Mouse (Mus musculus) forebrain, postnatal 0 days (tissue): ENCODE results near the gene Slc26a8. TPM values are rescaled to one million over a fixed set of nuclear protein-coding genes. Genes with fewer than 3 reads are reported as not detected.

Source experiments
- ATAC-seq: fragments of 200-750 bp; cut with Nextera tagmentation; 2 replicates; pipeline ENCODE4 v1.8.0; 2017; ENCODE audit warnings: mild to moderate bottlenecking, moderate library complexity
- DNase-seq: peaks from one replicate; pipeline ENCODE4 v3.0.0-alpha.2; 2015
- H3K27ac ChIP-seq: fragments of 300-500 bp; sonication (generic); 2 replicates; pipeline ENCODE4 v1.5.1; 2014; ENCODE audit warnings: low read depth, mild to moderate bottlenecking, antibody characterized with exemption, low read length, moderate library complexity, mixed read lengths
- H3K27me3 ChIP-seq: fragments of 300-500 bp; sonication (generic); 2 replicates; pipeline ENCODE4 v1.6.1; 2014; ENCODE audit warnings: mild to moderate bottlenecking, low read length, mixed read lengths; ENCODE audit not compliant: insufficient read depth
- H3K36me3 ChIP-seq: fragments of 300-500 bp; sonication (generic); 2 replicates; pipeline ENCODE4 v1.6.1; 2014; ENCODE audit warnings: mild to moderate bottlenecking, moderate library complexity; ENCODE audit not compliant: insufficient read depth
- H3K4me1 ChIP-seq: fragments of 300-500 bp; sonication (generic); 2 replicates; pipeline ENCODE4 v1.6.1; 2014; ENCODE audit warnings: antibody characterized with exemption; ENCODE audit not compliant: insufficient read depth
- H3K4me2 ChIP-seq: fragments of 300-500 bp; sonication (generic); 2 replicates; pipeline ENCODE4 v1.6.1; 2014; ENCODE audit warnings: low read depth, mild to moderate bottlenecking, moderate library complexity
- H3K4me3 ChIP-seq: fragments of 300-500 bp; sonication (generic); 2 replicates; pipeline ENCODE4 v1.5.1; 2014; ENCODE audit warnings: low read depth, low read length, mixed read lengths
- H3K9ac ChIP-seq: fragments of 300-500 bp; sonication (generic); 2 replicates; pipeline ENCODE4 v1.6.1; 2014; ENCODE audit warnings: mild to moderate bottlenecking
- H3K9me3 ChIP-seq: fragments of 300-500 bp; sonication (generic); 2 replicates; pipeline ENCODE4 v1.6.1; 2016; ENCODE audit warnings: low read length
- CTCF ChIP-seq: sonication (generic); IDR thresholded peaks from 2 replicates; pipeline ENCODE4 v1.5.1; 2016; ENCODE audit warnings: antibody characterized with exemption, control low read depth, low read depth
- WGBS: fragments of 180-500 bp; shearing (Covaris S2); extraction: QIAGEN DNeasy Blood & Tissue Kit; methylation state at CpG from one replicate; pipeline ENCODE4 v1.1.7; 2014; 5-methylcytosine and 5-hydroxymethylcytosine counted together
- polyA plus RNA-seq: library from polyadenylated mRNA; unstranded; fragments of >200 nt; fragmentation: Nextera tagmentation; extraction: Ambion mirVana; gene quantifications from 2 replicates; pipeline ENCODE4 v1.2.1, GENCODE M21; 2015
- total RNA-seq: library from RNA; depleted of rRNA; stranded (reverse); fragments of >200 nt; gene quantifications from 2 replicates; pipeline ENCODE4 v1.2.3, GENCODE M21; 2014

The Slc26a8 gene
- total and polyA plus RNA-seq, 2 experiments from 2014 or later: 1.8 to 2.0 TPM

- peaks cover 26% of the 10 kb centered on the region for H3K4me1 ChIP-seq
- peak overlapping the region; percentile 92 for H3K4me3 ChIP-seq
- ATAC-seq (no peak), DNase-seq (peak; percentile 58)
- no peaks in the 10 kb centered on the region for H3K9me3 ChIP-seq
- peak overlapping the region; percentile 92 for H3K9ac ChIP-seq
- H3K36me3 ChIP-seq: 0 out of 2 replicates have a peak, but pooled peaks cover 3% of the 10 kb centered on the region
- under 1% methylated on average over 18 of the region's 18 CpGs for WGBS
- H3K4me2 ChIP-seq: peak overlapping the region; percentile 80
- TF ChIP-seq CTCF: no peak
- H3K27me3 ChIP-seq: no peaks in the 10 kb centered on the region
- H3K27ac ChIP-seq: peak overlapping the region; percentile 98
These were observed 2.3 kb upstream of the Slc26a8 start for GRCm38 (mm10) chr17:28692341-28692710.

- DNase-seq (peak; percentile 52), ATAC-seq (peak; percentile 39)
- 5% methylated on average over 45 of the region's 53 CpGs for WGBS
These were observed 1.8 kb upstream of the Slc26a8 start for GRCm38 (mm10) chr17:28691687-28692340.

DNA sequence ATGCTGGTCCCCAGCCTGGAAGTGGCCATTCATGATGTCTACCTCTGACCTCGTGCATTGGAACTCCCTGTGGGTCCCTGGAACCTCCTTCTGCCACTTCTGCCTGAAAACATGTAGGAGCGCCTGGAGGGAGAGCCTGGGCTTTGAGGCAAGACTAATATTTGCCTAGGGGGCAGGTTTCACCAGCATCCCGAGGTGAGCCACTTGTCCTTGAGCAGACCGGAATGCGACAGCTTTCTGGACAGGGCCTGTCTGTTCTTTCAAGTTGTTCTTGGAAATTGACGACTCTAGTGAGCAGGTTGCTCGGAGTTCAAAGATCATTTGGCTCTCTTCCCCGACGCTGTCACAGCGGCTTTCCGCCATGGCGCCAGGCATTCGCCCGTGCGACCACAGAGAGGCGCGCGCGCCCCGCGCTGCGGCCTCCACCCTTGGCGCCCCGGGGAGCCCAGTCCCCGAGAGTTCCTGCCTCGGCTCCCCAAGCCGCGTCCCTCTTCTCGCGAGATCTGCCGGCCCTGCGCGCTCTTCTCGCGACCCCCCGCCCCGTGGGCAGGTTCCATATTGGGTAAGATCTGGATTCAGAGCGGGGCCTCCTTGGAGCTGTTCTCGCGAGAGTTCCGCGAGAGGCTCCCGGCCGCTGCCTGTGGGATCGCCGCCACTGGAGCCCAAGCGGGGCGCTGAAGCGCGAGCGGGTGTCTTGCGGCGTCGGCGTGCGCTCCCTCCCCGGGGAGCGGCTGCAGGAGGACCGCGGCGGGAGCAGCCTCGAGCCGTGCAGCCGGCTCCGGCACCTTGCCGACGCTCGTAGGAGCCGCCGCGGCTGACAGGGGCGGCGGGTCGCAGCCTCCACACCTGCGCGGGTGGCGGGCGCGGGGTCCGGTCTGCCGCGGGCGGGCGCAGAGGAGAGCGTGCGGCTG is 998 bp upstream of the Slc26a8 start, which contains the start of gene Mapk14:
Gene Mapk14, plus strand, starts transcription at position 554 of the 911 bp plus-strand sequence.
- peak; percentile 100 for DNase-seq
- Histone ChIP-seq H3K4me1 (peaks cover 16% of the 10 kb centered on the region), H3K9ac (peak within 1 kb of the TSS; percentile 92), H3K4me2 (peak within 1 kb of the TSS; percentile 87), H3K27ac (peak within 1 kb of the TSS; percentile 98), H3K36me3 (0 out of 2 replicates have a peak, but pooled peaks cover 3% of the 10 kb centered on the region), H3K27me3 (no peaks in the 10 kb centered on the region), H3K4me3 (peak within 1 kb of the TSS; percentile 92), H3K9me3 (no peaks in the 10 kb centered on the region)
- peak; percentile 97 for ATAC-seq
- WGBS: under 1% methylated on average over 67 of the region's 86 CpGs
- peak; percentile 74 for TF ChIP-seq CTCF

More at GRCm38 (mm10) chr17:28691687-28692340, 1.8 kb upstream of the Slc26a8 start:
- Histone ChIP-seq H3K9ac (peak overlapping the region; percentile 92), H3K27me3 (no peaks in the 10 kb centered on the region), H3K4me1 (peaks cover 21% of the 10 kb centered on the region), H3K27ac (peak overlapping the region; percentile 98), H3K4me2 (peak overlapping the region; percentile 80), H3K36me3 (0 out of 2 replicates have a peak, but pooled peaks cover 3% of the 10 kb centered on the region), H3K9me3 (no peaks in the 10 kb centered on the region), H3K4me3 (peak overlapping the region; percentile 92)
- no peak; the same call in 1 of the 2 replicates for TF ChIP-seq CTCF

- WGBS: 58% methylated on average over 4 of the region's 4 CpGs
- TF ChIP-seq CTCF: no peak
- H3K27ac ChIP-seq: no peak overlapping the region
These were observed 2.7 kb downstream of the Slc26a8 start for GRCm38 (mm10) chr17:28687354-28687753.

GRCm38 (mm10) chr17:28684631-28685030 is 5.4 kb downstream of the Slc26a8 start:
- no peak overlapping the region for H3K4me3 ChIP-seq
- 0 out of 2 replicates have a peak, but pooled peaks cover 4% of the 10 kb centered on the region for H3K4me1 ChIP-seq
- no peak overlapping the region for H3K27ac ChIP-seq
- no peaks in the 10 kb centered on the region for H3K36me3 ChIP-seq
- no peaks in the 10 kb centered on the region for H3K27me3 ChIP-seq
- TF ChIP-seq CTCF: no peak
- 35% methylated on average over 19 of the region's 19 CpGs for WGBS
- H3K9me3 ChIP-seq: no peaks in the 10 kb centered on the region
- ATAC-seq (no peak), DNase-seq (no peak)
- H3K4me2 ChIP-seq: no peak overlapping the region
- H3K9ac ChIP-seq: no peak overlapping the region

More at GRCm38 (mm10) chr17:28687354-28687753, 2.7 kb downstream of the Slc26a8 start:
- Histone ChIP-seq H3K4me1 (0 out of 2 replicates have a peak, but pooled peaks cover 4% of the 10 kb centered on the region), H3K9ac (no peak overlapping the region), H3K4me2 (no peak overlapping the region), H3K9me3 (no peaks in the 10 kb centered on the region), H3K27me3 (no peaks in the 10 kb centered on the region), H3K36me3 (no peaks in the 10 kb centered on the region), H3K4me3 (no peak overlapping the region)
- DNase-seq (no peak), ATAC-seq (no peak)

GRCm38 (mm10) chr17:28683601-28684000 is 6.4 kb downstream of the Slc26a8 start:
- 9% methylated on average over 1 of the region's 1 CpGs for WGBS
- no peak for TF ChIP-seq CTCF
- H3K9me3 ChIP-seq: no peaks in the 10 kb centered on the region

More at GRCm38 (mm10) chr17:28683601-28684000, 6.4 kb downstream of the Slc26a8 start:
- Histone ChIP-seq H3K9ac (no peak overlapping the region), H3K27ac (no peak overlapping the region), H3K4me2 (no peak overlapping the region), H3K27me3 (no peaks in the 10 kb centered on the region), H3K36me3 (no peaks in the 10 kb centered on the region), H3K4me1 (no peaks in the 10 kb centered on the region), H3K4me3 (no peak overlapping the region)
- no peak for DNase-seq
- no peak for ATAC-seq
